Mouse (Mus musculus) small intestine, adult 2 months (tissue): ENCODE results near the gene Plcd4.

Experiments
- CTCF ChIP-seq: fragments of 200-500 bp; IDR thresholded peaks from 2 replicates; pipeline ENCODE4 v1.5.1; 2012; ENCODE audit warnings: low read depth, mild to moderate bottlenecking, control low read depth, inconsistent platforms, low read length, moderate library complexity, mixed read lengths; ENCODE audit not compliant: insufficient replicate concordance, insufficient read length; ENCODE audit errors: extremely low read depth
- POLR2A ChIP-seq: fragments of 200-500 bp; IDR thresholded peaks from 2 replicates; pipeline ENCODE4 v1.6.1; 2012; ENCODE audit warnings: low read depth, mild to moderate bottlenecking, control low read depth, inconsistent platforms, low read length, moderate library complexity

DNA sequence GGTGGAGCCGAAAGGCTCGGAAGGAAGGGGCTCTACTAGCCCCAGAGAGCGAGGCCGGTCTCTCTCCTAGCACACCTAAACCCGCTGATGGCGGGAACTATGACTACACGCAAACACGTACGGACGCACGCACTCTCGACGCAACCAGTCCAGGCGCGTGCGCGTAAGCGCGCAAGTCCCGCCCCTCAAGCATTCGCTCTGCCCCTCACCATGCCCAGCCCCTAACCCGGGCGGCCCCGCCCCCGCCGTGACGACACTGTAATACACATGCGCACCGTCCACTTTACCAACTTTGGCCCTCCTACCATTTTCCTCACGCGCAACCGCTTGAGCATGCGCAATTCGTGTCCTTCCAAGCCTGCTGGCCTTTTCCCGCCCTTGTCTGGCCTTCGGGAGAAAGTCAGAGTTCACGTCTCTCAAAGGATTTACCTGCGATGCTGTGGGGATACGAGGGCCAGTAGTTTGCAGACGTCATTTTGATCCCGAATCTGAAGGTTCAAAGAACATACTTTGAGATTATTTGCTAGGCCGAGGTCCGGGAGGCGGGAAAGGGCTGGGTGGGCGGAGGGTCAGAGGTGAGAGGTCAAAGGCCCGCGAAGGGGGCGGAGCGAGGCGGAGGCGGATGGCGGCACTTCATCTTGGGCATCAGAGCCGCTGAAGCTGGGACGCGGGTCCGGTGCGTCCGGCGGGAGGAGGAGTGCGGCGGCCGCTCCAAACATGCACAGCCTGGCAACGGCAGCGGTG lies 36.8 kb upstream of the Plcd4 start, which contains the start of gene Cnot9:
- TF ChIP-seq POLR2A (peak; percentile 70; the same call in 1 of the 2 replicates), CTCF (no peak)
